Mouse (Mus musculus) R1 (cell line): Measurements from ENCODE around the gene Acsl5.
A peak's percentile ranks its signal among the peaks of the same experiment; 100 is the strongest.

Experiments used
- DNase-seq: peaks from one replicate; pipeline ENCODE4 v3.0.0-alpha.2; 2018; ENCODE audit warnings: low read depth, low spot score

The Acsl5 gene

GRCm38 (mm10) chr19:55239766-55240426 is 11.8 kb upstream of the Acsl5 start:
- no peak for DNase-seq

- no peak for DNase-seq
Observed at GRCm38 (mm10) chr19:55241186-55241645, 10.5 kb upstream of the Acsl5 start, which contains the start of gene Gucy2g. TSS of gene Gucy2g (minus strand) at chr19:55241236.

- DNase-seq, result no peak
Observed at GRCm38 (mm10) chr19:55244791-55245231, 6.9 kb upstream of the Acsl5 start.

- DNase-seq, result no peak
Observed at GRCm38 (mm10) chr19:55247563-55247962, 4.2 kb upstream of the Acsl5 start.

GRCm38 (mm10) chr19:55247991-55248520 is 3.7 kb upstream of the Acsl5 start:
- DNase-seq, result no peak

GRCm38 (mm10) chr19:55250451-55250850 is 1.3 kb upstream of the Acsl5 start:
- DNase-seq, result no peak

GRCm38 (mm10) chr19:55253239-55253569 is 1.5 kb downstream of the Acsl5 start:
- DNase-seq, result no peak

GRCm38 (mm10) chr19:55253570-55254441 is 2.1 kb downstream of the Acsl5 start:
- DNase-seq, result peak; percentile 70

- DNase-seq, result peak; percentile 84
Observed at GRCm38 (mm10) chr19:55254513-55255016, 2.8 kb downstream of the Acsl5 start.

- no peak for DNase-seq
Observed at GRCm38 (mm10) chr19:55256156-55256555, 4.4 kb downstream of the Acsl5 start.

- peak; percentile 13 for DNase-seq
Observed at GRCm38 (mm10) chr19:55257656-55258375, 6.1 kb downstream of the Acsl5 start.

GRCm38 (mm10) chr19:55258514-55258913 is 6.8 kb downstream of the Acsl5 start:
- DNase-seq, result no peak

GRCm38 (mm10) chr19:55260389-55261184 is 8.8 kb downstream of the Acsl5 start:
- DNase-seq, result no peak

GRCm38 (mm10) chr19:55265269-55265668 is 13.5 kb downstream of the Acsl5 start:
- no peak for DNase-seq

GRCm38 (mm10) chr19:55266786-55267185 is 15.0 kb downstream of the Acsl5 start:
- DNase-seq, result no peak

GRCm38 (mm10) chr19:55268150-55268549 is 16.4 kb downstream of the Acsl5 start:
- no peak for DNase-seq

GRCm38 (mm10) chr19:55269051-55269450 is 17.3 kb downstream of the Acsl5 start:
- no peak for DNase-seq

GRCm38 (mm10) chr19:55271448-55271847 is 19.7 kb downstream of the Acsl5 start:
- peak; percentile 96 for DNase-seq

GRCm38 (mm10) chr19:55273340-55273739 is 21.6 kb downstream of the Acsl5 start:
- no peak for DNase-seq

GRCm38 (mm10) chr19:55276100-55276499 is 24.4 kb downstream of the Acsl5 start:
- no peak for DNase-seq

GRCm38 (mm10) chr19:55276770-55277169 is 25.0 kb downstream of the Acsl5 start:
- no peak for DNase-seq
